Mouse (Mus musculus) testis, postnatal 14 days (tissue): Measurements from ENCODE around the gene E2f6.

Experiments
- DNase-seq: peaks from one replicate; pipeline ENCODE4 v3.0.0; 2021; ENCODE audit warnings: low spot score

The E2f6 gene

DNA sequence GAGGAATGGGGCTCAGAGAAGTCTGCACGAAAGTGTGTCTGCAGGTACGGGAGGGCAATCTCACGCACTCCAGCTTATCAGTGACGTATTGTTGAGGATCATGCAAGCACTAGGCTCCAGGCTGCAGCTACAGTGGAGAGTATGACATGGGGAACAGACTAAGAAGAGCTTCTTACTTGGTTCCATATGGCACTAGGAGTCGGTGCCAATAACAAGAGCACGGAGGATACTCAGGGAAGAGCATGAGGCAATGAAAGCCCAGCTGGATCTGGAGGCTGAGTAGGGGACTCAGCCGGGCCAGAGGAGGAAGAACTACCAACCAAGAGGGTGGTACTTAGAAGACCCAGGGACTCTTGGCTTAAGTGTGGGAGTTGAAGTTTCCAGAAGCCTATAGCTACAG lies 62.8 kb downstream of the E2f6 start:
- no peak for DNase-seq

DNA sequence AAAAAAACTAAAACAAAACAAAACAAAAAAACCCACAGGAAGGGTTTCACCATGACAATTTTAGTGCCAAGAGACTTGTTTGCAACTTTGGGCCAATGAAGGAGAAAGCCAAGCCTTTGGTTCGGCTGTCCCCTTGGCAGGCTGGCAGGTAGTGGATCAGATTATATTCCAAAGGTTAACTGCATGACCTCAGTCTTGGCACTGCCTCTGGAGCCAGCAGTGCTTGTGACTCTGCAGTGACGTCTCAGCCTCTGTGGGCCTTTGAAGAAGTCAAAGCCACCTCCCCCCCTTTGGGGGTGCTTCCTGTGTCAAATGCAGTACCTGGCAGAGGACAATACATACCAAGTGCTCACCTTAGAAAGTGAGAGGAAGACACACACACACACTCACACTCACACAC lies 63.3 kb downstream of the E2f6 start:
- no peak for DNase-seq

GRCm38 (mm10) chr12:16875269-16875668 lies 64.5 kb downstream of the E2f6 start:
- no peak for DNase-seq

GRCm38 (mm10) chr12:16875678-16876077 lies 64.9 kb downstream of the E2f6 start:
- no peak for DNase-seq

- DNase-seq, result no peak
Measured at GRCm38 (mm10) chr12:16876667-16877066, 65.9 kb downstream of the E2f6 start.

GRCm38 (mm10) chr12:16877141-16877540 lies 66.4 kb downstream of the E2f6 start:
- DNase-seq, result no peak

DNA sequence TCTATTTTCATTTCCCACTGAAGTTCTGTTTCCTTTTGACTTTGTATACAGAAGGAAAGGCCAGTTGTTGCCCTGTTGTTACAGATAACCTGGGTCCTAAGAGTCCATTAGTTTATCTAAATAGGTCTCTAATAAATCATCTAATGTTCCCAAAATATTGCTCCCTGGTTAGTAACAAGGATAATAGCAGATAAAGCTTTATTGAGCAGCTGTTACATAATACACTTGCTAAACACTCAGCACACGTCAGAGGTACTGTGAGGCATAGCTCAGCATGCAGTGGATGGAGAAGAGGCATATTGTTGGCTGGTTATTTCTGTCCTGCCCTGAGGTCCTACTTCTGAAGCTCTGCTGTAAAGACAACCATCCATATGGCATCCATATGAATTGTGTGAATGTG lies 66.9 kb downstream of the E2f6 start:
- no peak for DNase-seq

DNA sequence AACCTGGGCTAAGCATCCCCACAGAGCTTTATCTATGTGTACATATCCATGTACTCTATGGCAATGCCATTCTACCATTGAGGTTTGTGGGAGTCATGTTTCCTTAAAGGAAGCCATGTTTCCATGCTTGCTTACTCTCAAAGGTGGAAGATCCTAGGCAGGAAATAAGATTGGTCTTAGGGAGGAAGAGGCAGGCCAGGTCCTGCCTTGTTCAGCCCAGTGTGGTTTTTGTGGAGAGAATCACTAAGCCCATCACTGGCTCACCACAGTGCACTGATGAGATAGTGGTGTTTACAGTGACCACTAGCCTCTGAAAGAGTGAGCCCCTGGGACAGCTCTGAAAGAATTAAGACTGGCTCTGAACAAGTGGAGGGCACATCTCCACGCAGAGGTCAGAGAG lies 68.6 kb downstream of the E2f6 start:
- no peak for DNase-seq

DNA sequence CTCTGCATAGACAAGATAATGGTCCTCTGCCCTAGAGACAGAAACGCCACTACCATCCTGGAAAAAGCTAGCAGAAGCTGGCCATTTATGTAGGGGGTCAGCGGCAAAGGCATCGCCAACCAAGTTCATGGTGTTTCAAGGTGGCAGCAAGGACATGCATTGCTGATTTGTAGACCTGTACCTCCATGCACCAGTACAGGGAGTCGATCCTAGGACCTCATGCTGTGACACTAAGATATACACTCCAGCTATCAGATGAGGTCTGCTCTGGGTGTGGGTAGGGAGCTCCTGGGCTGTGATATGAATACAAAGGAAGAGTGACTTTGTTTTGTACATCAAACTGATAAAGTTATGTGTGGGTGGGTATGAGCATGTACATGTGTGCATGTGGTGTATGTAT lies 69.3 kb downstream of the E2f6 start:
- no peak for DNase-seq

GRCm38 (mm10) chr12:16882442-16882841 lies 71.7 kb downstream of the E2f6 start:
- no peak for DNase-seq

GRCm38 (mm10) chr12:16883111-16883510 lies 72.3 kb downstream of the E2f6 start:
- no peak for DNase-seq

GRCm38 (mm10) chr12:16884534-16884933 lies 73.8 kb downstream of the E2f6 start:
- no peak for DNase-seq

- no peak for DNase-seq
Measured at GRCm38 (mm10) chr12:16886354-16886753, 75.6 kb downstream of the E2f6 start.
